Mouse (Mus musculus) kidney, embryonic 16.5 days (tissue): ENCODE data around the gene Adm. TPM values are rescaled to one million over a fixed set of nuclear protein-coding genes. Genes with fewer than 3 reads are reported as not detected.

Experiments used
- ATAC-seq: fragments of 200-750 bp; cut with Nextera tagmentation; 2 replicates; pipeline ENCODE4 v1.8.0; 2017; ENCODE audit warnings: moderate TSS enrichment; ENCODE audit not compliant: low FRiP score, low TSS enrichment
- H3K27ac ChIP-seq: fragments of 300-500 bp; sonication (generic); 2 replicates; pipeline ENCODE4 v1.5.1; 2014; ENCODE audit warnings: low read length
- H3K27me3 ChIP-seq: fragments of 300-500 bp; sonication (generic); 2 replicates; pipeline ENCODE4 v1.6.1; 2014; ENCODE audit warnings: low read length, control low read depth, mixed read lengths; ENCODE audit not compliant: insufficient read depth
- H3K36me3 ChIP-seq: fragments of 300-500 bp; sonication (generic); 2 replicates; pipeline ENCODE4 v1.6.1; 2014; ENCODE audit warnings: low read length, control low read depth, mixed read lengths; ENCODE audit not compliant: insufficient read depth
- H3K4me1 ChIP-seq: fragments of 300-500 bp; sonication (generic); 2 replicates; pipeline ENCODE4 v1.6.1; 2014; ENCODE audit warnings: low read length, control low read depth, mixed read lengths; ENCODE audit not compliant: insufficient read depth
- H3K4me2 ChIP-seq: fragments of 300-500 bp; sonication (generic); replicated peaks from 2 replicates; pipeline ENCODE4 v1.6.1; 2014; ENCODE audit warnings: low read depth, low read length
- H3K4me3 ChIP-seq: fragments of 300-500 bp; sonication (generic); 2 replicates; pipeline ENCODE4 v1.5.1; 2014; ENCODE audit warnings: mild to moderate bottlenecking, low read length
- H3K9ac ChIP-seq: fragments of 300-500 bp; sonication (generic); replicated peaks from 2 replicates; pipeline ENCODE4 v1.6.1; 2014; ENCODE audit warnings: low read length
- H3K9me3 ChIP-seq: fragments of 300-500 bp; sonication (generic); 2 replicates; pipeline ENCODE4 v1.6.1; 2016; ENCODE audit warnings: low read length, control low read depth
- WGBS: fragments of 180-500 bp; shearing (Covaris S2); extraction: QIAGEN DNeasy Blood & Tissue Kit; methylation state at CpG from one replicate; pipeline ENCODE4 v1.1.7; 2014; 5-methylcytosine and 5-hydroxymethylcytosine counted together
- polyA plus RNA-seq: library from polyadenylated mRNA; unstranded; fragments of >200 nt; fragmentation: Nextera tagmentation; extraction: Ambion mirVana; gene quantifications from 2 replicates; pipeline ENCODE4 v1.2.1, GENCODE M21; 2015

Gene Adm
- polyA plus RNA-seq, 1 experiment from 2014 or later = 11.4 TPM

DNA sequence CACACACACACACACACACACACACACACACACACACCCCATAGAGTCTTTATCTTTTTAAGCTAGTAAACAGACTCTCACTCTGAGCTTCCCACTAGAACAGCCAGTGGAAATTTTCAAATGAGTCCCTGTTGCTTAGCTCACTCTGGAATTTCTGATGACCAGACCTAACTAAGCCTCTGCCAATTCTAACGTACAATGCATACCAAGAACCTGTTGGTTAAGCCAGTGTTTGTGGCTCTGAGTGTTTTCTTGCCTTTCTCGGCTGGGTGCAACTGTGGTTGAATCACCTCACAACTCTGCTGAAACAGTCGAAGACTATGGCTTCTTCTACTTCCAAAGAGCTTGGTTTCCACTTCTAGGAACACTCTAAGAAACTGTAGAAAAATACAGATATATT lies 27.8 kb downstream of the Adm start:
- Histone ChIP-seq H3K36me3 (no peaks in the 10 kb centered on the region), H3K4me2 (no peak overlapping the region), H3K27me3 (no peaks in the 10 kb centered on the region), H3K9me3 (no peaks in the 10 kb centered on the region), H3K27ac (no peak overlapping the region), H3K4me1 (no peaks in the 10 kb centered on the region), H3K9ac (no peak overlapping the region), H3K4me3 (no peak overlapping the region)
- no peak for ATAC-seq
- 78% methylated on average over 3 of the region's 3 CpGs for WGBS

DNA sequence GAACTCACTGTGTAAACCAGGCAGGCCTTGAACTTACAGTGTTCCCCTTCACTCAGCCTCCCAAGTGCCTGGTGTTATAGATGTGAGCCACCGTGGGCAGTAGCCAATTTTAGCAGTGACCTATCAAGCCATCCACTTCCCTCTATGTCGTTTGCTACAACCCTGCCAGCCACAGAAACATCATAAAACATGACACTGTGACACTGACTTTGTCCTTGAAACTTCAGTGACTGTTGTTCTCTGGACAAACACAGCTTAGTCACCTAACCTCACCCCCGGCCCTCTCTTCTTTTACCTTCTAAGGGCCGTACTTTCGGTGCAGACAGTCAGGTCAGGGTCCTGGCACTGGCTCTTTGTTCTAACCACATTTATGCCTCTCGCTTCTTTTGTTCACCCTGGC lies 28.5 kb downstream of the Adm start:
- H3K36me3 ChIP-seq = no peaks in the 10 kb centered on the region
- H3K27ac ChIP-seq = no peak overlapping the region
- 55% methylated on average over 6 of the region's 6 CpGs for WGBS
- H3K4me3 ChIP-seq = no peak overlapping the region
- no peak overlapping the region for H3K9ac ChIP-seq
- H3K4me1 ChIP-seq = no peaks in the 10 kb centered on the region
- ATAC-seq = no peak
- H3K27me3 ChIP-seq = no peaks in the 10 kb centered on the region
- H3K4me2 ChIP-seq = no peak overlapping the region
- H3K9me3 ChIP-seq = no peaks in the 10 kb centered on the region

DNA sequence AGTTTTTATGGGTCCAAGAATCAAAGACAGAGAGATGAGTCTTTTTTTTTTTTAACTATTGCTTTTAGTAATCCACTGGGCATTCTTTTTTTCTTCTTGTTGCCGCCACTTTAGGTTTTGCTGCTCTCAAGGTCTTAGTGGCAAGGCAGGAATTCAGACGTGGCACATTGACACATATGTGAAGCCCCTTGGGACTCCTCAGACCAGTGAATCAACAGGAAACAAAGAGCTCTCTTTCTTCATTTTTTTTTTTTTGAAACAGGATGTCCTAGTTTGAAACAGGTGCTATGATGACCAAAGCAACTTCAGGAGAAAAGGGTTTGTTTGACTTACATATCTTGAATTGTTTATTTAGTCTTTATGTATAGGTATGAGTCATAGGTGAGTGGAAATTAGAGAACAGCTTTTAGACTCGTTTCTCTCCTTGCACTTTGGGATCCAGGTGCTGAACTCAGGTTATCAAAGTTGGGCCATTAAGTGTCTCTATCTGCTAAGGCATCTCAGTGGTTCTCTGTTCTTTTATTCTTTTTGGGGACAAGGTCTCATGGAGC lies 31.0 kb downstream of the Adm start:
- Histone ChIP-seq H3K36me3 (no peaks in the 10 kb centered on the region), H3K9me3 (no peaks in the 10 kb centered on the region), H3K9ac (no peak overlapping the region), H3K27me3 (no peaks in the 10 kb centered on the region), H3K4me2 (no peak overlapping the region), H3K4me3 (no peak overlapping the region), H3K27ac (no peak overlapping the region), H3K4me1 (no peaks in the 10 kb centered on the region)
- ATAC-seq = no peak
- WGBS = 47% methylated on average over 3 of the region's 3 CpGs

DNA sequence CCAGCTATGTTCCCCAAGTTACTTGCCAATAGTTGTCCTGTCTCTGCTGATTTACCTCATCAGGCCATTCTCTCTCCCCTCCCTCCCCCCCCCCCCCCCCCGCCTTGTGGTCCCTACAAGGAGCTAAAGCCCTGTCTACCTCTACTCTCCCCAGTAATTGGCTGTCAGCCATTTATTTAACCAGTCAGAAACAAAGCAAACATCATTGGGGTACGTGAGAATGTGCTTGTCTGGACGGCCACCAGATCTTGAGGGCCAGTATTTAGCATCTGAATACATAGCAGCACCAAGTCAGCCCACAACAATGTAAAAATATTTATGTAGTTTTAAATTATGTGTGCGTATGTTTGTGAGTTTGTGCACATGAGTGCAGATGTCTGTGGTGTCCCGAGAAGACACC lies 39.1 kb downstream of the Adm start:
- no peak overlapping the region for H3K4me2 ChIP-seq
- H3K4me1 ChIP-seq = peaks cover 9% of the 10 kb centered on the region
- 64% methylated on average over 4 of the region's 5 CpGs for WGBS
- H3K9me3 ChIP-seq = no peaks in the 10 kb centered on the region
- H3K27ac ChIP-seq = peak overlapping the region; percentile 68
- no peak for ATAC-seq
- no peaks in the 10 kb centered on the region for H3K27me3 ChIP-seq
- H3K9ac ChIP-seq = no peak overlapping the region
- no peaks in the 10 kb centered on the region for H3K36me3 ChIP-seq
- H3K4me3 ChIP-seq = no peak overlapping the region

DNA sequence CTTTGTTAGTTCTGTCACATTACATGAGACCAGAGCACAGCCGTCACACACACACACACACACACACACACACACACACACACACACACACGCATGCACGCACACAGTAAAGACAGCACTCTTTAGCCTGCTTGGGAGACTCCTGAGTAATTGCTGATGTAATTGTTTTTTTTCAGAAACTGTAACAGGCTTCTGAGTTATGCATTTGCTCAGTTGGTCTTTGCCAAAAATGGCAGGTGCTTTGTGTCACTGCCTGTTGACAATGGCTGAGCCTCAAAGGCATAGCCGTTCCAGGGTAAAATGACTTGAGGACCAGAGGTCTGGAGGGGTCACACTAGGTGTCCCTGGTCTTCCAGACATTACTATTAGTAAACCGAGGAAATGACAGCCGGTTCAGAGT lies 40.8 kb downstream of the Adm start:
- no peak overlapping the region for H3K4me3 ChIP-seq
- no peaks in the 10 kb centered on the region for H3K27me3 ChIP-seq
- H3K4me1 ChIP-seq = peaks cover 9% of the 10 kb centered on the region
- no peaks in the 10 kb centered on the region for H3K36me3 ChIP-seq
- no peaks in the 10 kb centered on the region for H3K9me3 ChIP-seq
- peak overlapping the region; percentile 25 for H3K27ac ChIP-seq
- peak; percentile 69 for ATAC-seq
- no peak overlapping the region for H3K4me2 ChIP-seq
- WGBS = 47% methylated on average over 6 of the region's 6 CpGs
- H3K9ac ChIP-seq = no peak overlapping the region

DNA sequence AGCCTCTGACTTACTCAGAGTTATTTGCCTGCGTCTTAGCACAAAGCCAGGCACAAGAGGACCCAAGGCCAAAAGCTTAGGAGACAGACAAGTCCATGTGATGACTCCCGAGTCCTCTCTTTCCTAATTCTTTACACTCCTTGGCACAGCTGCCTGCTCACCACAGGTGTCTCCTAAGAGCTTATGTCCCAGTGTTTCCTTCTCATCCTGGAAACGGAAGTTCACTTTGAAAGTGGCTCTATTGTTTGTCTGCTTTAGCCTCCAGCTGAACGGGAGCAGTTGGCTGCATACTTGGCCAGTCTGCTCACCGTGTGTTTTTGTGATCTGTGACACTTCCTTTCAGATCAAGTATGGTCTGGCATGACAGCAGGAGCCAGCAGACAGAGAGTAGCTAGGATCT lies 41.3 kb downstream of the Adm start:
- Histone ChIP-seq H3K4me1 (peaks cover 9% of the 10 kb centered on the region), H3K9me3 (no peaks in the 10 kb centered on the region), H3K4me3 (no peak overlapping the region), H3K36me3 (no peaks in the 10 kb centered on the region), H3K27me3 (no peaks in the 10 kb centered on the region), H3K27ac (peak overlapping the region; percentile 25), H3K4me2 (no peak overlapping the region), H3K9ac (no peak overlapping the region)
- ATAC-seq = no peak
- WGBS = 32% methylated on average over 5 of the region's 5 CpGs

DNA sequence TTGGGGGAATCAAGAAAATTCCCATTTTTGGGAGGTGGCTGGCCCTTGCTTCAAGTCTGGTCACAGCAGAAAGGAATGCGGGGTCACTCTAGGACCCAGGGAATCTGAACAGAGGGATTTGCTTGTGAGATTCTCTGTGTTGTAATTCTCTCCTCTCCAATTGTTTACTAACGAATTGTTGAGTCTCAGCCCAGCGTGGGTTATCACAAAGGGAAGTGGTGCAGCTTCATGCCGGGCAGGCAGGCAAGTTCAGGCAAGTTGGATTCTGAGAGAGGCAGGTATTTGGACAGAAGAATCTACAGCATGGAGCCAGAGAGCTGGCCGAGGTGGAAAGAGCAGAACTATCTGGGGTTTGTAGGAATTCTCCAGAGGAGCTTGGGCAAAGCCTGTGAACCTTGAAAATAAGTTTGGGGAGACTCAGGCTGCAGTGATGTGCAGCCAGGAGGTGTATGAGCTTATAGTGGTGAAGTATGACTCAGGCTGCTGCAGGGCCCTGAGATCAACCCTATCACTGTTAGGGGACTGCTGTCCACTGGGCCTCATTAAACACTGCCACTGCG lies 43.7 kb downstream of the Adm start:
- WGBS = 69% methylated on average over 6 of the region's 6 CpGs
- Histone ChIP-seq H3K27me3 (no peaks in the 10 kb centered on the region), H3K4me3 (no peak overlapping the region), H3K4me1 (peaks cover 9% of the 10 kb centered on the region), H3K27ac (no peak overlapping the region), H3K9me3 (0 out of 2 replicates have a peak, but pooled peaks cover 3% of the 10 kb centered on the region), H3K9ac (no peak overlapping the region), H3K4me2 (no peak overlapping the region), H3K36me3 (no peaks in the 10 kb centered on the region)
- ATAC-seq = no peak

Other genes with a start within 250 kb of the Adm start
- gene Sbf2, start 12.7 kb upstream of the Adm start, polyA plus RNA-seq = 32.1 and 36.7 TPM in 2 replicates
- 8.8 and 10.1 TPM in 2 replicates for gene Ampd3, start 140.5 kb downstream of the Adm start, polyA plus RNA-seq
- 30.3 and 32.2 TPM in 2 replicates for gene Rnf141, start 216.8 kb downstream of the Adm start, polyA plus RNA-seq
- 6.3 and 8.6 TPM in 2 replicates for gene Lyve1, start 235.6 kb downstream of the Adm start, polyA plus RNA-seq